Mouse (Mus musculus) kidney, embryonic 15.5 days (tissue): Measurements from ENCODE around the gene Immp1l. TPM values are rescaled to one million over a fixed set of nuclear protein-coding genes. Genes with fewer than 3 reads are reported as not detected.

Source experiments
- ATAC-seq: fragments of 200-750 bp; cut with Nextera tagmentation; replicated peaks from 2 replicates; pipeline ENCODE4 v1.8.0; 2017; ENCODE audit warnings: moderate TSS enrichment; ENCODE audit not compliant: low FRiP score
- H3K27ac ChIP-seq: fragments of 300-500 bp; sonication (generic); 2 replicates; pipeline ENCODE4 v1.5.1; 2015; ENCODE audit warnings: mild to moderate bottlenecking, inconsistent platforms
- H3K27me3 ChIP-seq: fragments of 300-500 bp; sonication (generic); 2 replicates; pipeline ENCODE4 v1.6.1; 2015; ENCODE audit warnings: inconsistent platforms
- H3K36me3 ChIP-seq: fragments of 300-500 bp; sonication (generic); 2 replicates; pipeline ENCODE4 v1.6.1; 2015; ENCODE audit warnings: inconsistent platforms
- H3K4me1 ChIP-seq: fragments of 300-500 bp; sonication (generic); 2 replicates; pipeline ENCODE4 v1.6.1; 2015; ENCODE audit warnings: inconsistent platforms
- H3K4me2 ChIP-seq: fragments of 300-500 bp; sonication (generic); 2 replicates; pipeline ENCODE4 v1.6.1; 2015; ENCODE audit warnings: moderate library complexity, mild to moderate bottlenecking, inconsistent platforms
- H3K4me3 ChIP-seq: fragments of 300-500 bp; sonication (generic); replicated peaks from 2 replicates; pipeline ENCODE4 v1.5.1; 2015; ENCODE audit warnings: mild to moderate bottlenecking, inconsistent platforms
- H3K9ac ChIP-seq: fragments of 300-500 bp; sonication (generic); 2 replicates; pipeline ENCODE4 v1.6.1; 2015; ENCODE audit warnings: mild to moderate bottlenecking, inconsistent platforms
- H3K9me3 ChIP-seq: fragments of 300-500 bp; sonication (generic); replicated peaks from 2 replicates; pipeline ENCODE4 v1.6.1; 2016; ENCODE audit warnings: inconsistent platforms
- WGBS: fragments of 180-500 bp; shearing (Covaris S2); methylation state at CpG from one replicate; pipeline ENCODE4 v1.1.7; 2015; ENCODE audit warnings: mixed read lengths; 5-methylcytosine and 5-hydroxymethylcytosine counted together
- polyA plus RNA-seq: library from polyadenylated mRNA; unstranded; fragments of >200 nt; fragmentation: Nextera tagmentation; extraction: Ambion mirVana; gene quantifications from 2 replicates; pipeline ENCODE4 v1.2.1, GENCODE M21; 2015

The Immp1l gene
- 125 and 140 TPM in 2 replicates for polyA plus RNA-seq

DNA sequence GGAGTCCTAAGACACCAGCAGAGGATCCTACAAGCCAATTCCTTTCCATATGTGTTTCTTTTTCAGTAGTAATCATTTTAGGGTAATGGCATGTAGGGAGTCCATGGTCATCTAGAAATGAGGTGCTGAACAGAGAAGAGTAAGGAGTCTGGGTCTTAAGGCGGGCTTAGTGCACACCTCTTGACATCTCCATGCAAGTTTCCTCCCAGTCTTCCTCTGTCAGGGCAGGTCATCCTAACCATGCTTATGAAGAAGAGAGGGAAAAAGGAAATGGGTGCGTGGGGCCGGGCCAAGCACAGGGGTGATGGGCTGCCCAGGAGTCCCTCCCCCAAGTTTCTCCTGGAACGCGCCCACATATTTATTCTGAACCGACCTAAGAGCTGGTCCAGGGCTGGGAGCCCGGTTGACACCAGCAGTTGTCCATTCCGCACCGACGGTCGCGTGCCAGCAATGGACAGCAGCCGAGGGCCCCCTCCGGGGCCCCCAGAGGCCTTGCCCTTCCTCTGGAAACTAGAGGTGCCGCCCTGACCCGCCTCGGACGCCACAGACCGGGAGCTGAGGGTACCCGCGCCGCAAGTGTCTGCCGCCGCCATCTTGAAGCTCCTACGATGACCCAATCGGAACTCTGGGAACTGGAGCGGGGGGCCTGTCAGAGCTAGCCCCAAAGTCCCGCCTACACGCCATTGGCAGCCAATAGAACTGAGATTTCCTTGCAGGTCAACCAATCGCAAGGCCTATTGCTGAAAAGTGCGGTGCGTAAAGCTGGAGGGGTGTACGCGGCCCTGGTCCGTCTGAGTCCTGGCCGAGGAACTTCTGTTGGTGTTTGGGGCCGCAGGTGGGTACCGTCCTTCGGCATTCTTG, at the start of gene Immp1l, which contains the start of gene Elp4:
Gene Immp1l (plus strand): TSS at position 743 of the 861 bp plus-strand sequence.
Gene Elp4 (minus strand): TSS at position 669 of the 861 bp plus-strand sequence.
- Histone ChIP-seq H3K27ac (peak within 1 kb of the TSS; percentile 64; the same call in 1 of the 2 replicates), H3K4me2 (peak within 1 kb of the TSS; percentile 72), H3K4me3 (peak within 1 kb of the TSS; percentile 66), H3K27me3 (no peaks in the 10 kb centered on the region), H3K9ac (peak within 1 kb of the TSS; percentile 77), H3K36me3 (peaks cover 6% of the 10 kb centered on the region; the same call in 1 of the 2 replicates), H3K9me3 (no peaks in the 10 kb centered on the region), H3K4me1 (0 out of 2 replicates have a peak, but pooled peaks cover 9% of the 10 kb centered on the region)
- ATAC-seq, result peak; percentile 100
- WGBS, result under 1% methylated on average over 39 of the region's 39 CpGs

DNA sequence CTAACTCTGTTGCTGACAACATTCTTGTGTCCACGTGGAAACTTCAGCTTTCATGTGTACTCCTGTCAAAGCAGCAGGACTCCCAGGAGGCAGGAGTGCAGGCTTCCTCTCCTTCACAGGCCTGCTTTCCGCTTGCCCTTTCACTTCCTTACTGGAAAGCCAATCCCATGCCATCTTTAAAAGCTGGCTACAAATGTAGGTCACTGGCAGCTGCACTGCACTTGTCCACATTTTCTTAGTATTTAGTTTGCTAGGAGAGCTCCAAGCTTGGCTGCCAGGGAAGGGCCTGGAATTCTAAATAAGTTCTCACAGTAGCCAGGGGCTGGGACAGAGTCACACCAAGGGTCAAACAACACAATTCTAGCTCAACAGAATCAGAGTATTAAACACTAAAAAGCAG, 49.7 kb upstream of the Immp1l start:
- no peak overlapping the region for H3K9ac ChIP-seq
- H3K36me3 ChIP-seq, result 0 out of 2 replicates have a peak, but pooled peaks cover 4% of the 10 kb centered on the region
- H3K4me2 ChIP-seq, result no peak overlapping the region
- H3K9me3 ChIP-seq, result no peaks in the 10 kb centered on the region
- no peak overlapping the region for H3K4me3 ChIP-seq
- H3K4me1 ChIP-seq, result no peaks in the 10 kb centered on the region
- 64% methylated on average over 2 of the region's 2 CpGs for WGBS
- ATAC-seq, result no peak
- no peaks in the 10 kb centered on the region for H3K27me3 ChIP-seq
- no peak overlapping the region for H3K27ac ChIP-seq

DNA sequence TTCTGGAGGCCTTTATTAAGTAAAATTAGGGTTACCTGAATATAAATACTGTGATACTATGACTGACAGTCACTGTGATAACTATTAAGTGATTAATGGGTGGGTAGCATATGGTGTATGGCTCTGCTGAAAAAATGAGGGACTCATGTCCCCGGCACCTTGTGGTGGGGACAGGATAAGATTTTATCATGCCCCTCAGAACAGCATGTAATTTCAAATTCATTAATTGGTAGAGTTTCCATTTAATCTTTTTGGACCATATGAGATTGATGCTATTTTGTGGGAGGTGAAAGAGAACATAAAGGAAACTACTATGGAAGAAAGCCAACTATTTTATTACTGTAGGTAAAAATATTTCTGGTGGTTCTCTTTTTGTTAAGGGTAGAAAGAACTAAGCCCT, 31.0 kb upstream of the Immp1l start:
- no peaks in the 10 kb centered on the region for H3K27me3 ChIP-seq
- H3K4me1 ChIP-seq, result no peaks in the 10 kb centered on the region
- no peak for ATAC-seq
- H3K4me2 ChIP-seq, result no peak overlapping the region
- 90% methylated on average over 1 of the region's 1 CpGs for WGBS
- H3K4me3 ChIP-seq, result no peak overlapping the region
- H3K27ac ChIP-seq, result no peak overlapping the region
- no peak overlapping the region for H3K9ac ChIP-seq
- H3K36me3 ChIP-seq, result no peaks in the 10 kb centered on the region
- no peaks in the 10 kb centered on the region for H3K9me3 ChIP-seq

DNA sequence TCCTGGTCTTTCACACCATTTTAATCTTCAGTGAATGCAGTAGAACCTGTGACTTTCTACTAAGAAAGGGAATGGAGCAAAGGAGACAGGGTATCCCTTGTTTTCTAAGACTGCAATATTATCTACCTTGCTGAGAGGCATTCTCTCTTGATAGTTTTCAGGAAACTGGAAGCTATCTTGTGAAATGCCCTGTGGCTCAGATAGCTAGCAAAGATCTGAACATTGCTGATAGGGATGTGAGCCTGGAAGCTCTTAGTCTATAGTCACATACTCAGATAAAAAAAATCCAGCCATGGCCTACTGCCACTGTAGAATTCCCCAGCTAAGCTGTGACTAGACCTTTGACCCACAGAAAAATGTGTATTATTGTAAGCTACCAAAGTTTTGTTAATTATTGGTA, 13.6 kb upstream of the Immp1l start:
- no peak overlapping the region for H3K4me2 ChIP-seq
- H3K27ac ChIP-seq, result no peak overlapping the region
- no peak for ATAC-seq
- no peak overlapping the region for H3K9ac ChIP-seq
- H3K4me3 ChIP-seq, result no peak overlapping the region
- H3K27me3 ChIP-seq, result no peaks in the 10 kb centered on the region
- no peaks in the 10 kb centered on the region for H3K4me1 ChIP-seq
- H3K9me3 ChIP-seq, result peaks cover 9% of the 10 kb centered on the region; the same call in 1 of the 2 replicates
- peaks cover 30% of the 10 kb centered on the region for H3K36me3 ChIP-seq

DNA sequence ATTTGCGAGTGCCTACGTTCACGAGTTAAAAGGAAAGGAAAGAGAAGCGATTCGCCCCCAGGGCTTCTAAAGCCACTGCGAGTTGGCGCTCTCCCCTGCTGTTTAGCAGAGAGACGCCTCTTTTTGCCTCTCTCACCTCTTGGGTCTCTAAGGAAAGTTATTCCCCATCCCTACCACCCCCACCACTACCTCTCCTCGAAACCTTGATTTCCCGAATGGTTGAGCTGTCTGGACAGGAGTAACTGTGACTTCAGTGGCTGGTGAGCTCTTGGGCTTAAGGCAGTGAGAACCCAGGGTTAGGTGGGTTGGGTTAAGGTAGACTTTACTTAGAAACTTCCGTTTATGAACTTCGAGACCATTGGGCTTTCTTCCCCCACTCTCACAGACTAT, 314 bp downstream of the Immp1l start:
- under 1% methylated on average over 12 of the region's 12 CpGs for WGBS
- Histone ChIP-seq H3K27ac (peak overlapping the region; percentile 64; the same call in 1 of the 2 replicates), H3K36me3 (peaks cover 6% of the 10 kb centered on the region; the same call in 1 of the 2 replicates), H3K27me3 (no peaks in the 10 kb centered on the region), H3K9ac (peak overlapping the region; percentile 77), H3K4me2 (peak overlapping the region; percentile 72), H3K4me1 (0 out of 2 replicates have a peak, but pooled peaks cover 9% of the 10 kb centered on the region), H3K9me3 (no peaks in the 10 kb centered on the region), H3K4me3 (peak overlapping the region; percentile 66)
- peak; percentile 44 for ATAC-seq

DNA sequence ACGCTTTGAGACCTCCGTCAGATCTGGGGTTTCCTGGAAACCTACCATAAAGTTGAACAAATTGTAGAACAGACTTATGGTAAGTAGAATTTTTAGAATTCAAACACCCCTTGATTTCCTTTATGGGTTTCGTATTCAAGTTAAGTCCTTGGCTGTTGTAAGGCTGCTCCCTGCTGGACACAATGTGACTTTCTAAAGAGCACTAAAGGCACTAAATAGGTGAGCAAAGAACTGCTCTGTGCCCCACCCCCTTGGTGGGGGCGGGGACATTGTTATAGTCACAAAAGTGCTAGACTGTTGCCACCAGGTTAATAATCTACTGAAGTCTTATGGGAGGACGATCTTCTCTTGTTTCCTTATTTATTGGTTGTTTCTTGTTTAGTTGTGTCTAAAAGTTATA, 3.9 kb downstream of the Immp1l start:
- no peaks in the 10 kb centered on the region for H3K9me3 ChIP-seq
- no peak overlapping the region for H3K27ac ChIP-seq
- no peak overlapping the region for H3K4me2 ChIP-seq
- no peak overlapping the region for H3K4me3 ChIP-seq
- H3K9ac ChIP-seq, result no peak overlapping the region
- ATAC-seq, result no peak
- H3K4me1 ChIP-seq, result 0 out of 2 replicates have a peak, but pooled peaks cover 9% of the 10 kb centered on the region
- H3K36me3 ChIP-seq, result peaks cover 17% of the 10 kb centered on the region
- no peaks in the 10 kb centered on the region for H3K27me3 ChIP-seq
- WGBS, result 85% methylated on average over 5 of the region's 5 CpGs

DNA sequence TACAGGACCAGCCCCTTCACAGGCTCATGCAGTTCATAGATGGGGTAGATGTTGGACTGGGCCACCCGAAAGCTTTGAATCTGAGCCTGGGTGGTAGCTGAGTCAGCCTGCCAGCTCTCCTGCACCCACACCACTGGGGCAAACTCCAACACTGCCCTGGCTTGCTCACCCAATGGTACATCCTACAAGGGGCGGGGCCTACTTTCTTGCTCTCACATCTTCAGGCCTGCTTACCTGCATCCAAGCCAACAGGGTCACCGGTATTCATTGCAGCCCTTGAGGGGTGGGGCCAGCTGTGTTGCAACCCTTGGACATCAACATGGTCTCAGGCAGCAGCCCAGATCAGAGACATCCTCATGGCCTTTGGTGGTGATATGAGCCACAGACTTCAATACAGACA, 6.2 kb downstream of the Immp1l start:
- Histone ChIP-seq H3K9ac (no peak overlapping the region), H3K4me3 (no peak overlapping the region), H3K36me3 (peaks cover 21% of the 10 kb centered on the region), H3K4me2 (no peak overlapping the region), H3K4me1 (0 out of 2 replicates have a peak, but pooled peaks cover 3% of the 10 kb centered on the region), H3K27ac (no peak overlapping the region), H3K27me3 (no peaks in the 10 kb centered on the region), H3K9me3 (no peaks in the 10 kb centered on the region)
- no peak for ATAC-seq
- WGBS, result 92% methylated on average over 3 of the region's 3 CpGs

DNA sequence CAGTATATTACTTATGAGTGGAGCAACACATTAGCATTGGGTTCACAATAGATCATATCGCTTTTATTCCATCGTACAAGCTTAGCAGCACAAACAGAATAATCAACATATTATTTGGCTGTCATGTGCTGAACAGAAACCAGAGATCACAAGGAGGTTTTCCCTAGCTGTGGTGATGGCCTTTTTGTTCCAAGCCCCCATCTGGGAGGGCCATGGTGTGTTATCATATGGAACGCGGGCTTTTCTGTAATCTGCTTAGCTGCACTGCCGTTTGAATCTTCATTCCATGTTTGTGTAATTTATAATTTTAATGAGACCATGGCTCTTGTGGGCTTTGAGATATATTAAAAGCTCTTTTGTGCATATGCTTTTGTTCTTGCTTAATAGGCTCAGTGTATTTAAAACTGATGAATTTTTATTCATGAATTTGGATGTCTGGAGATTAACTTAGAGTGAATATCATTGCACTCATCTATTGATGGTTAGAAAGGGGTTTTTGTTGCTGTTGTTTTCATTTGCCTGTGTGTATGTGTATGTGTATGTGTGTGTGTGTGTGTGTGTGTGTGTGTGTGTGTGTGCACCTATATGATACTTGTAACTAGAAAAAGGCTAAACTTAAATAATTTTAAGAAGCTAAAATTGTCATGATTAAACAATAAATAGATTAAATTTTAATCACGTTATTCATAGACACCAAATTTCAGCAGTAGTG, 9.4 kb downstream of the Immp1l start:
- ATAC-seq, result no peak
- Histone ChIP-seq H3K36me3 (peaks cover 15% of the 10 kb centered on the region), H3K4me1 (no peaks in the 10 kb centered on the region), H3K4me3 (no peak overlapping the region), H3K9me3 (no peaks in the 10 kb centered on the region), H3K9ac (no peak overlapping the region), H3K27ac (no peak overlapping the region), H3K4me2 (no peak overlapping the region), H3K27me3 (no peaks in the 10 kb centered on the region)
- WGBS, result 87% methylated on average over 6 of the region's 6 CpGs

DNA sequence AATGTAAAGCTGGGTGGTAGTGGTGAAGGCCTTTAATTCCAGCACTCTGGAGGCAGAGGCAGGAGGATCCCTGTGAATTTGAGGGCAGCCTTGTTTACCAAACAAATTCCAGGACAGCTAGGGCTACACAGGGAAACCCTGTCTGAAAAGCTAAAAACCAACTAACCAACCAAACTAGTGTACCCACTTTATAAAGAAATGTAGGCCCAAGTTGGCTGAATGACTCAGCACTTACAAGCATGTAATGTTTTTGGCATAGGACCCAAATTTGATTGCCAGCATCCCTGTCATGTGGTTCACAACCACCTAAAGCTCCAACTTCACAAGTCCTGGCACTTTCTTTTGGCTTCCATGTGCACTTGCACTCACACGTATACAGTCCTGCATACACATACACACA, 12.2 kb downstream of the Immp1l start:
- Histone ChIP-seq H3K4me2 (no peak overlapping the region), H3K9me3 (no peaks in the 10 kb centered on the region), H3K27me3 (no peaks in the 10 kb centered on the region), H3K4me1 (no peaks in the 10 kb centered on the region), H3K9ac (no peak overlapping the region), H3K27ac (no peak overlapping the region), H3K36me3 (peaks cover 4% of the 10 kb centered on the region; the same call in 1 of the 2 replicates), H3K4me3 (no peak overlapping the region)
- WGBS, result 91% methylated on average over 1 of the region's 1 CpGs
- no peak for ATAC-seq

DNA sequence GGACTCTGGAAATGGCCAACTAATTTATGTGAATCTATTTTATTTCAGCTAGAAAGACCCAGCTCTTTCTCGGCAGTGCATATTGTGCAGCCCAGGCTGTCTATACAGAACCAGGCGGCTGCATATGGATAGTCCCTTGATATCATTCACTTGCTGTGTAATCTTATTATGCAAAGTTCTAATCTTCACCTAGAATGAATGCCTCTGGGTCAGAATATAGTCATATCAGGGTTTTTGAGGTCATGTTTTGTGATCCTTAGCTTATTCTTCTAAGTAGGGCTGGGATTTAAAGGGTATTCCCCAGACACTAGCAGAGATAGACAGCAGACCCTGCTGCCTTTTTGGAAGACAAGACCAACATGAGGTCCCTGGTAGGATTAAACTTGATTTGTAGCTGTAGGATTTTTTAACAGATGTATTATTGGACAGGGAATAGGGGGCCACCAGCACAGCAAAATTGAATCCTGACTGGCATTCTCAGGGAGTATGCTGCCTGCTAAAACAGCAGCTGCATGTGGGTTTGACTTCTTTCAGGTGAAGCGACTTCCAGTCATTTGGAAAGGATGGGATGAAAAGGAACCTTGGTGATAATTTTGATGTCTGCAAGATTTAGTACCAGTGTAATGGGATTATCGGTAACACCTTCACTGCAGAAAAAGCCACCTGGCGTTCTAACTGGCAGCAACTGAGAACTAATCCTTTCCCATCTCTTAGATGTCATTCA, 13.3 kb downstream of the Immp1l start:
- no peaks in the 10 kb centered on the region for H3K9me3 ChIP-seq
- H3K36me3 ChIP-seq, result peaks cover 4% of the 10 kb centered on the region; the same call in 1 of the 2 replicates
- H3K9ac ChIP-seq, result no peak overlapping the region
- no peak overlapping the region for H3K27ac ChIP-seq
- 83% methylated on average over 5 of the region's 5 CpGs for WGBS
- ATAC-seq, result no peak
- H3K27me3 ChIP-seq, result no peaks in the 10 kb centered on the region
- no peak overlapping the region for H3K4me2 ChIP-seq
- no peak overlapping the region for H3K4me3 ChIP-seq
- H3K4me1 ChIP-seq, result no peaks in the 10 kb centered on the region

DNA sequence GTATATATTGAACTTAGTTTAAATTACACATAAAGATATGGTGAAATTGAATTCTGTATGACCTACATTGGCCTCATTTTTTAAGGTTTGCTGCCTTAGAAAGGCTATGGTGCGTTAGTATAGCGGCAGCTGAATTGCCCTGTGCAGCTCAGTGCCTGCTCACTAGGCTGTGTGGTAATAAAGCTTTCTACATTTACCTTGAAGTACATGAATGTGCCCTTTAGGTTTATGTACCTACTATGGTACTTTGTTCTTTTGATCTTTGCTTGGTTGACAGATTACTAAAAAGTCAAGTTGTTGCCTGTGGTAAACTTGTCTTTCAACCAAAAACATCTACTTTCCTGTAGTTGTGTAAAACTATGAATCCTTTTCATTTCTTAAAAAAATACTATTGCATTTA, 45.7 kb downstream of the Immp1l start:
- Histone ChIP-seq H3K9me3 (no peaks in the 10 kb centered on the region), H3K4me2 (no peak overlapping the region), H3K36me3 (0 out of 2 replicates have a peak, but pooled peaks cover 4% of the 10 kb centered on the region), H3K27me3 (no peaks in the 10 kb centered on the region), H3K4me3 (no peak overlapping the region), H3K9ac (no peak overlapping the region), H3K27ac (no peak overlapping the region), H3K4me1 (no peaks in the 10 kb centered on the region)
- no peak for ATAC-seq
- WGBS, result 88% methylated on average over 2 of the region's 2 CpGs
